Comparison of ENCODE assay signal across 9 mouse cellular contexts in the genomic region with DNA sequence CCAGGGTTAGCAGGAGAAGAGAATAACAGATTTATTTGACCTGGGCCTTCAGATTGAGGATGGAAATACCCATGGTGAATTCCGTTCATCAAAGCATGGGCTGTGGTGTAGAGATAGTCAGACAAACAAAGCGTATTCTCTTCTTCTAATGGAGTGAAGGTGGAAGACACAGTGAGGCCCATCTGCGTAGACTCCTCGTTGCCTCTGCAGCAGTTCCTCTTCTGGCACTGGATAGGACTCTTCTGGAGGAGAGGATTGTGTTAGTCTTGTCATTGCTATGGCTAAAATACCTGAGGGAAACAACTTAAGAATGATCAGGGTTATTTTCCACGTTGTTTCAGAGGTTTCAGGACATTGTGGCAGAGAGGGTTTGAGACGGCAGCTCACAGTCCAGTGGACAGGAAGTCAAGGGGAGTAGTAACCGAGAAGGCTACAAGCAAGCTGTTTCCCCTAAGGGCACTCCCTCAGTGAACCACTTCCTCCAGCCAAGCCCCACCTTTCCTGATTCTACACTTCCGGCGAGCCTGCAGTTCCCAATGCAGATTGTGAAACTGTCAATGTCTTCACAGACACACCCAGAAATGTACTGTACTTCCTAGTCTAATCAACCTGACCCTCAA. TPM values are rescaled to one million over a fixed set of nuclear protein-coding genes. Genes with fewer than 3 reads are reported as not detected.
DNase-seq lines count a peak whose midpoint lies in the region; ATAC-seq and TF ChIP-seq lines count a peak whose summit lies in the region.
"Had no signal": no experiment of that assay in that cellular context is flagged by ENCODE, and none has a peak within 500 bp of the region (broad histone marks: within the 10 kb centered on the region; RNA-seq: fewer than 3 reads in every experiment).

No protein-coding gene starts in this region.

- ATAC-seq in intestine, postnatal 0 days: peak; percentile 94
- ATAC-seq in lung, postnatal 0 days: peak; percentile 92

- DNase-seq in gastrocnemius, adult 2 months: peak; percentile 48
- DNase-seq in gastrocnemius, postnatal 36 days: no peak
- peak; percentile 91 for DNase-seq in lung, postnatal 0 days (ENCODE audit: low spot score)
- peak; percentile 25 to 46 for DNase-seq in thymus, adult 18-20 months
- DNase-seq in adipocyte (ENCODE audit: low spot score): no peak
- no peak for DNase-seq in cerebellum, postnatal 36 days

- TF ChIP-seq EP300 in lung, postnatal 0 days (IDR thresholded peaks at IDR 0.05): peak; percentile 89

- no peaks in the 10 kb centered on the region for H3K27me3 ChIP-seq in intestine, postnatal 0 days (replicated peaks; ENCODE audit: control insufficient read depth, insufficient read depth, low read length)
- no peaks in the 10 kb centered on the region for H3K27me3 ChIP-seq in lung, postnatal 0 days (replicated peaks; ENCODE audit: insufficient read depth, low read length)

- peaks cover 11% of the 10 kb centered on the region for H3K4me1 ChIP-seq in brown adipose tissue, adult 24 weeks (ENCODE audit: control insufficient read depth, insufficient read depth, insufficient read length, low read length)
- no peaks in the 10 kb centered on the region for H3K4me1 ChIP-seq in intestine, postnatal 0 days (replicated peaks; ENCODE audit: control insufficient read depth, insufficient read depth, low read length)
- H3K4me1 ChIP-seq in lung, postnatal 0 days (ENCODE audit: insufficient read depth, low read depth, low read length): no peaks in the 10 kb centered on the region

- H3K4me3 ChIP-seq in gastrocnemius, adult 2 months: peak overlapping the region; percentile 35
- H3K4me3 ChIP-seq in brown adipose tissue, adult 24 weeks (ENCODE audit: insufficient read depth, low read depth, low read length): peak overlapping the region; percentile 17; the same call in 1 of the 2 replicates
- no peak overlapping the region for H3K4me3 ChIP-seq in intestine, postnatal 0 days (ENCODE audit: low read depth, low read length)
- no peak overlapping the region for H3K4me3 ChIP-seq in lung, postnatal 0 days (ENCODE audit: low read depth, low read length)
- H3K4me3 ChIP-seq: myocyte had no signal

- H3K27ac ChIP-seq in gastrocnemius, adult 2 months: peak overlapping the region; percentile 69
- H3K27ac ChIP-seq in brown adipose tissue, adult 24 weeks (replicated peaks; ENCODE audit: low read depth, low read length): peak overlapping the region; percentile 73
- peak overlapping the region; percentile 83 for H3K27ac ChIP-seq in intestine, postnatal 0 days (ENCODE audit: low read depth, low read length)
- H3K27ac ChIP-seq in lung, postnatal 0 days (ENCODE audit: low read length): peak overlapping the region; percentile 86

- TF ChIP-seq CTCF in gastrocnemius, adult 2 months (IDR thresholded peaks at IDR 0.05): no peak
- no peak for TF ChIP-seq CTCF in intestine, postnatal 0 days (IDR thresholded peaks at IDR 0.05; ENCODE audit: low read depth)
- no peak for TF ChIP-seq CTCF in lung, postnatal 0 days (IDR thresholded peaks at IDR 0.05)

- H3K9ac ChIP-seq in intestine, postnatal 0 days (ENCODE audit: low read depth, low read length): no peak overlapping the region
- no peak overlapping the region; the same call in 1 of the 2 replicates for H3K9ac ChIP-seq in lung, postnatal 0 days (replicated peaks; ENCODE audit: low read depth)

- peaks cover 18% of the 10 kb centered on the region for H3K36me3 ChIP-seq in intestine, postnatal 0 days (ENCODE audit: control insufficient read depth, insufficient read depth)
- H3K36me3 ChIP-seq in lung, postnatal 0 days (ENCODE audit: insufficient read depth, low read length): peaks cover 24% of the 10 kb centered on the region; the same call in 1 of the 2 replicates

- intact Hi-C loops in gastrocnemius, adult 2 months (cut with DNase I): no loop called here
- intact Hi-C loops in gastrocnemius, postnatal 36 days (cut with DNase I): no loop called here

- H3K4me2 ChIP-seq in intestine, postnatal 0 days (replicated peaks; ENCODE audit: low read depth): peak overlapping the region; percentile 46
- H3K4me2 ChIP-seq in lung, postnatal 0 days (replicated peaks; ENCODE audit: low read depth, low read length): peak overlapping the region; percentile 29

- WGBS in intestine, postnatal 0 days: 51% methylated on average over 9 of the region's 9 CpGs
- WGBS in lung, postnatal 0 days: 53% methylated on average over 9 of the region's 9 CpGs

- H3K9me3 ChIP-seq in intestine, postnatal 0 days (ENCODE audit: control insufficient read depth): no peaks in the 10 kb centered on the region
- no peaks in the 10 kb centered on the region for H3K9me3 ChIP-seq in lung, postnatal 0 days (ENCODE audit: low read length)

RNA-seq across cellular contexts. Expression of gene Gm20695, which starts 10.8 kb away (rescaled TPM):
- under 1 TPM in 1 of 2 experiments, not detected in 1; 0.31 TPM for total RNA-seq in gastrocnemius, adult 2 months (2021)
- not detected for total RNA-seq in gastrocnemius, postnatal 36 days (2021)
- polyA plus RNA-seq in brown adipose tissue, adult 24 weeks (2012; ENCODE audit: insufficient read depth, insufficient read length, missing spikeins): not detected in 2 replicates
- 0.72 and 1.2 TPM in 2 replicates for polyA plus RNA-seq in intestine, postnatal 0 days (2015; fragmentation: Nextera tagmentation; extraction: Ambion mirVana)
- polyA plus RNA-seq in lung, postnatal 0 days (2015; fragmentation: Nextera tagmentation; extraction: Ambion mirVana): 3.7 and 5.2 TPM in 2 replicates

RNA-seq across cellular contexts. Expression of gene Zfp597, which starts 10.9 kb away (rescaled TPM):
- total RNA-seq in gastrocnemius, adult 2 months (2021): 1 to 10 TPM; 6.3 to 6.6 TPM
- total RNA-seq in gastrocnemius, postnatal 36 days (2021): 1 to 10 TPM; 5.6 to 7.0 TPM
- 3.9 and 4.9 TPM in 2 replicates for polyA plus RNA-seq in brown adipose tissue, adult 24 weeks (2012; ENCODE audit: insufficient read depth, insufficient read length, missing spikeins)
- 2.2 and 2.7 TPM in 2 replicates for polyA plus RNA-seq in intestine, postnatal 0 days (2015; fragmentation: Nextera tagmentation; extraction: Ambion mirVana)
- polyA plus RNA-seq in lung, postnatal 0 days (2015; fragmentation: Nextera tagmentation; extraction: Ambion mirVana): 4.6 and 5.0 TPM in 2 replicates

RNA-seq across cellular contexts. Expression of gene 1700037C18Rik, which starts 13.2 kb away (rescaled TPM):
- total RNA-seq in gastrocnemius, adult 2 months (2021): 1 to 10 TPM; 1.9 to 2.0 TPM
- 1 to 10 TPM; 2.1 to 2.6 TPM for total RNA-seq in gastrocnemius, postnatal 36 days (2021)
- 3.8 and 4.2 TPM in 2 replicates for polyA plus RNA-seq in brown adipose tissue, adult 24 weeks (2012; ENCODE audit: insufficient read depth, insufficient read length, missing spikeins)
- 5.5 and 6.4 TPM in 2 replicates for polyA plus RNA-seq in intestine, postnatal 0 days (2015; fragmentation: Nextera tagmentation; extraction: Ambion mirVana)
- 10.8 and 11.6 TPM in 2 replicates for polyA plus RNA-seq in lung, postnatal 0 days (2015; fragmentation: Nextera tagmentation; extraction: Ambion mirVana)

RNA-seq across cellular contexts. Expression of gene Cluap1, which starts 13.3 kb away (rescaled TPM):
- total RNA-seq in gastrocnemius, adult 2 months (2021): 1 to 10 TPM; 8.0 to 9.1 TPM
- 1 to 10 TPM; 7.6 to 9.1 TPM for total RNA-seq in gastrocnemius, postnatal 36 days (2021)
- 9.1 and 10.2 TPM in 2 replicates for polyA plus RNA-seq in brown adipose tissue, adult 24 weeks (2012; ENCODE audit: insufficient read depth, insufficient read length, missing spikeins)
- polyA plus RNA-seq in intestine, postnatal 0 days (2015; fragmentation: Nextera tagmentation; extraction: Ambion mirVana): 9.1 and 9.2 TPM in 2 replicates
- polyA plus RNA-seq in lung, postnatal 0 days (2015; fragmentation: Nextera tagmentation; extraction: Ambion mirVana): 18.4 and 18.7 TPM in 2 replicates

RNA-seq across cellular contexts. Expression of gene Naa60, which starts 23.1 kb away (rescaled TPM):
- total RNA-seq in gastrocnemius, adult 2 months (2021): 10 to 100 TPM; 29.7 to 45.7 TPM
- total RNA-seq in gastrocnemius, postnatal 36 days (2021): 10 to 100 TPM; 30.5 to 33.2 TPM
- 41.4 and 52.4 TPM in 2 replicates for polyA plus RNA-seq in brown adipose tissue, adult 24 weeks (2012; ENCODE audit: insufficient read depth, insufficient read length, missing spikeins)
- polyA plus RNA-seq in intestine, postnatal 0 days (2015; fragmentation: Nextera tagmentation; extraction: Ambion mirVana): 34.0 and 35.4 TPM in 2 replicates
- polyA plus RNA-seq in lung, postnatal 0 days (2015; fragmentation: Nextera tagmentation; extraction: Ambion mirVana): 42.2 and 42.6 TPM in 2 replicates

Comparison
In these comparisons a context has a peak if more than half of its experiments do, and no peak if none do; other contexts are left out.
1. DNase-seq: peak in gastrocnemius, adult 2 months (single experiment), lung, postnatal 0 days (single experiment) and thymus, adult 18-20 months (2 of 2); none in gastrocnemius, postnatal 36 days (0 of 2), adipocyte (single experiment) and cerebellum, postnatal 36 days (0 of 2).
2. H3K4me3 ChIP-seq: peak in gastrocnemius, adult 2 months (single experiment) and brown adipose tissue, adult 24 weeks (single experiment); none in intestine, postnatal 0 days (single experiment) and lung, postnatal 0 days (single experiment).
3. Peak in every context shown above with its lines, with median percentiles within 50 percentile points of each other: H3K27ac ChIP-seq.